Mouse (Mus musculus): Measurements from ENCODE around the gene Plekhh3. TPM values are rescaled to one million over a fixed set of nuclear protein-coding genes. Genes with fewer than 3 reads are reported as not detected.
"Not testable (repeated sequence)": the region's sequence is repeated elsewhere in the genome, so short reads cannot be mapped to it uniquely, and the experiment has no call there.

Plekhh3 gene
- total RNA-seq, 2 experiments from 2014 or later: 13.2 to 13.4 TPM

DNA sequence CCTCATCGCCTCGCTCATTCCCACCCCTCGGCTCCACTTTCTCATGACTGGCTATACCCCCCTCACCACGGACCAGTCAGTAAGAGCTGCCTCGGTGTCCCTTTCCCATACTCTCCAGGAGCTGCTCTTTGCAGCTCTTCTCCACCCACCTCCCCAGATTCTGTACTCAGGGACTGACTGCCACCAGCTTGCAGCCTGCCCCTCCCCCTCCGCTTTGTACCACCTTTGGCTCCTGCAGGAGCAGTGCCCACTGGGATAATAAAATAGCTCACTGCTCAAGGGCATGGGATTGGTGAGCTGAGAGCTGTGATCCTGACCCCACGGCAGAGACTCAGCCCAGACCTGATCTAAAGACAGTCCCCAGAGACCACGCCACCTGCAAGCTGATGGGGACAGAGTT is 46.7 kb downstream of the Plekhh3 start:
- not testable (repeated sequence) for DNase-seq (ENCODE audit: low spot score in 2 of 2)

GRCm38 (mm10) chr11:101120545-101121188 is 50.5 kb downstream of the Plekhh3 start:
- no peak for DNase-seq (ENCODE audit: low spot score in 2 of 2)

- DNase-seq (ENCODE audit: low spot score in 2 of 2): peak; percentile 99 to 100
Measured at GRCm38 (mm10) chr11:101119761-101120544, 51.2 kb downstream of the Plekhh3 start, which contains the start of the genes Retreg3 and Tubg1. Retreg3 (minus strand) TSS chr11:101119893. Tubg1 (plus strand) TSS chr11:101119938.

DNA sequence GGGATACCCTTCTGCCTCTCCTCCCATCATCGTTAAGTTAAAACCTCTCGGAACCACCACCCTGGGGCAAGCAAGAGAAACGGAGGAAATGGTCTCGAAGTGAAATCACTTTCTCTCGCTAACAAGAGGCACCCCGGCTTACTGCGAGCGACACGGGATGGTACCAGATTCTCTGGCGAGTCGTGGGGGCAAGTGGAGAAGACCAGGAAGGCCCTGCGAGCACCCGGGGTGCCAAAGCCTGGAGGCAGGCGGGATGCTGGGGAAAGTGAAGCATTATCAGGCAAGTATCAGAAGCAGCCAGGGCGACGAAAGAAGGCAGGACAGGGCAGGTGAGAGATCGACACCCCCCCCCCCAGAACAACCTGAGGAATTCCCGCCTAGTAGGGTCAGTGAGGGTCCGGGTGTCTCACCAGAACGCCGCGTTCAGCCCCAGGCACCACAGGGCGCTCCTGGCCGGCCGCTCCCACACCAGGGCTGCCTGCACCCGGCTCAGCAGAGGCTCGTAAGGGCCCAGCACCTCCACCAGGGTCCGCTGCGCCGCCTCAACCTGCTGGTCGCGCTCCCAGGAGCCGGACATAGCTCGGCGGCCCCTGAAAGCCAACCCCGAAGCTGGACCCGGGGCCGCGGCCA is 51.9 kb downstream of the Plekhh3 start:
- DNase-seq (ENCODE audit: low spot score in 2 of 2): peak in 1 of 2 experiments; percentile 15

GRCm38 (mm10) chr11:101118105-101118504 is 53.0 kb downstream of the Plekhh3 start:
- DNase-seq (ENCODE audit: low spot score in 2 of 2): no peak

DNA sequence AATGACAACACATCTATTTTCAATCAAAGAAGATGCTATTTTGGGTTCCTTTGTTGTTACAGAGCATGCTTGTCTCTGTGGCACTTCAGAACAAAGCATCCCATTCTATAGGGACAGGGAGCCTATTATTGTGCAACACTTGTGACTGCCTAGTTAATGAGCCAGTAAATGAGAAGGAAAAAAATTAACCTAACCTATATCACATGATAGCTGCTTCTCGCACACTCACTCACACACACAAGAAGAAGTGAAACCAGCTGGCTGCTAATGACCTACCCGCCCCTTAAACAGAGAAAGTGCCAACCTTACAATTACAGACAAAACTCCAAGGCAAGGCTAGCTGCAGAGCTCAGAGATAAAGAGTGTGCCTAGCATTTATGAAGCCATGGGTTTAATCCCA is 55.6 kb downstream of the Plekhh3 start:
- no peak for DNase-seq (ENCODE audit: low spot score in 2 of 2)

Small RNA genes lying within 50 kb of the gene (microRNA-seq; reads per million reads assigned to microRNA genes)
- gene Gm27626: 0 reads per million in 2 experiments

Other genes with a start within 250 kb of the Plekhh3 start
- gene Stat3, start 231.8 kb downstream of the Plekhh3 start, total RNA-seq (2021): 10 to 100 TPM; 35.9 to 39.0 TPM
- 10 to 100 TPM; 20.5 to 20.6 TPM for gene Cavin1, start 200.5 kb downstream of the Plekhh3 start, total RNA-seq (2021)
- gene Atp6v0a1, start 161.9 kb downstream of the Plekhh3 start, total RNA-seq (2021): 100 to 1,000 TPM; 424 to 431 TPM
- gene Naglu, start 101.3 kb downstream of the Plekhh3 start, total RNA-seq (2021): 1 to 10 TPM; 8.6 to 9.9 TPM
- gene Hsd17b1, start 92.9 kb downstream of the Plekhh3 start, total RNA-seq (2021): under 1 TPM; 0.33 to 0.37 TPM
- 10 to 100 TPM; 32.9 to 37.7 TPM for gene Coasy, start 88.8 kb downstream of the Plekhh3 start, total RNA-seq (2021)
- 10 to 100 TPM; 39.2 to 50.3 TPM for gene Mlx, start 84.1 kb downstream of the Plekhh3 start, total RNA-seq (2021)
- gene Psmc3ip, start 75.9 kb downstream of the Plekhh3 start, total RNA-seq (2021): 1 to 10 TPM; 5.8 to 7.0 TPM
- 10 to 100 TPM; 51.5 to 58.8 TPM for gene Retreg3, start 51.5 kb downstream of the Plekhh3 start, total RNA-seq (2021)
- 10 to 100 TPM; 43.1 to 47.3 TPM for gene Tubg1, start 51.4 kb downstream of the Plekhh3 start, total RNA-seq (2021)
- gene Tubg2, start 15.4 kb downstream of the Plekhh3 start, total RNA-seq (2021): 10 to 100 TPM; 31.7 to 41.4 TPM
- gene Cntnap1, start 828 bp downstream of the Plekhh3 start, total RNA-seq (2021): 10 to 100 TPM; 59.0 to 61.4 TPM
- gene Ccr10, start 4.1 kb upstream of the Plekhh3 start, total RNA-seq (2021): not detected
- gene Ezh1, start 55.1 kb upstream of the Plekhh3 start, total RNA-seq (2021): 10 to 100 TPM; 27.9 to 30.9 TPM
- 10 to 100 TPM; 69.6 to 70.0 TPM for gene Ramp2, start 74.7 kb upstream of the Plekhh3 start, total RNA-seq (2021)
- gene Vps25, start 82.4 kb upstream of the Plekhh3 start, total RNA-seq (2021): 10 to 100 TPM; 78.4 to 81.9 TPM
- gene Wnk4, start 89.2 kb upstream of the Plekhh3 start, total RNA-seq (2021): 1 to 10 TPM; 3.4 to 4.5 TPM
- under 1 TPM; 0.37 to 0.56 TPM for gene Cntd1, start 107.7 kb upstream of the Plekhh3 start, total RNA-seq (2021)
- gene Coa3, start 107.8 kb upstream of the Plekhh3 start, total RNA-seq (2021): 10 to 100 TPM; 92.7 to 93.1 TPM
- 100 to 1,000 TPM; 173 to 195 TPM for gene Becn1, start 130.9 kb upstream of the Plekhh3 start, total RNA-seq (2021)
- 100 to 1,000 TPM in 1 of 2 experiments, 10 to 100 TPM in 1; 96.6 to 106 TPM for gene Psme3, start 144.9 kb upstream of the Plekhh3 start, total RNA-seq (2021)
- 1 to 10 TPM; 4.8 TPM for gene Aoc2, start 153.7 kb upstream of the Plekhh3 start, total RNA-seq (2021)
- gene Aoc3, start 159.3 kb upstream of the Plekhh3 start, total RNA-seq (2021): 1 to 10 TPM; 1.7 to 1.8 TPM
- gene G6pc, start 196.2 kb upstream of the Plekhh3 start, total RNA-seq (2021): not detected
- 10 to 100 TPM; 51.0 to 57.2 TPM for gene Aarsd1, start 246.3 kb upstream of the Plekhh3 start, total RNA-seq (2021)